Mouse (Mus musculus) lung, postnatal 4 days (tissue): Measurements from ENCODE around the gene March5.

ENCODE experiments used
- DNase-seq, 2 experiments: peaks; one replicate each; pipeline ENCODE4 v3.0.0; 2021

The March5 gene

GRCm38 (mm10) chr19:37265333-37266103 lies 58.2 kb downstream of the March5 start:
- peak; percentile 76 to 87 for DNase-seq

- DNase-seq: no peak
Measured at GRCm38 (mm10) chr19:37269106-37269505, 61.8 kb downstream of the March5 start.
